Mouse (Mus musculus): ENCODE data around the gene Pum1. TPM values are rescaled to one million over a fixed set of nuclear protein-coding genes. Genes with fewer than 3 reads are reported as not detected.
"Not testable (repeated sequence)": the region's sequence is repeated elsewhere in the genome, so short reads cannot be mapped to it uniquely, and the experiment has no call there.

The Pum1 gene
- polyA plus RNA-seq, 1 experiment from 2014 or later = 120 TPM

DNA sequence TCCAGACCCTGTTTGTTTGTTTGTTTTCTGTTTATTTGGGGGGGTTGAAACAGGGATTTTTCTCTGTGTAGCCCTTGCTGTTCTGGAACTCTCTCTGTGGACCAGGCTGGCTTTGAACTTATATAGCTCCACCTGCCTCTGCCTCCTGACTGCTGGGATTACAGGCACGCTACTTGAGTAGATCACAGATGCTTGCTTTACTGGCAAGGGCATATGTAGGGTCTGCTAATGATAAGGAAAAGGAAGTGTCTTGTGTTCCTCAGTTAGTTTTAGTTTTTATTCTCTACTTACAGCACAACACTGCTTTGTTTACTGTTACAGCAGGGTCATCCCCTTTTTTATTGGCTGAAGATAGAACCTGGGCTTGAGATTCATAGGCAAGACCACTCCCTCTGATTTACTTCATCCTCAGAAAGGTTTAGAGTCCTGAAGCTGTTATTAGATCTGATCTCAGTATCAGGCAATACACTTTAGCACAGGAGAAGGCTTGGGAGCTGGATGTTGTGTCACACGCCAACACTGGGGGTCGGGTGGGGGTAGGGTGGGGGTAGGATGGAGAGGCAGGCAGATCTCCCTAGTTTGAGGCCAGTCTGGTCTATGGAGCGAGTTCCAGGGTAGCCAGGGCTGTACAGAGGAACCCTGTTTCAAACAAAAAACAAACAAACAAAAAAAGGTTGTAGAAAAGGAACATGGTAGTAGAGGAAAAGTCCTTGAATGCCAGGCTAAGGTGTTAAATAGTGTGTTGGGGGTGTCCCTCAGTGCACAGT, 8.1 kb downstream of the Pum1 start:
- no peak overlapping the region for H3K4me2 ChIP-seq (replicated peaks)
- no peak overlapping the region for H3K4me3 ChIP-seq (replicated peaks)
- no peaks in the 10 kb centered on the region for H3K27me3 ChIP-seq
- 98% methylated on average over 4 of the region's 4 CpGs for WGBS
- H3K27ac ChIP-seq = no peak overlapping the region
- peaks cover 64% of the 10 kb centered on the region for H3K36me3 ChIP-seq
- ATAC-seq = no peak
- H3K9ac ChIP-seq (replicated peaks) = no peak overlapping the region
- H3K9me3 ChIP-seq = no peaks in the 10 kb centered on the region
- H3K4me1 ChIP-seq (replicated peaks) = peaks cover 45% of the 10 kb centered on the region

DNA sequence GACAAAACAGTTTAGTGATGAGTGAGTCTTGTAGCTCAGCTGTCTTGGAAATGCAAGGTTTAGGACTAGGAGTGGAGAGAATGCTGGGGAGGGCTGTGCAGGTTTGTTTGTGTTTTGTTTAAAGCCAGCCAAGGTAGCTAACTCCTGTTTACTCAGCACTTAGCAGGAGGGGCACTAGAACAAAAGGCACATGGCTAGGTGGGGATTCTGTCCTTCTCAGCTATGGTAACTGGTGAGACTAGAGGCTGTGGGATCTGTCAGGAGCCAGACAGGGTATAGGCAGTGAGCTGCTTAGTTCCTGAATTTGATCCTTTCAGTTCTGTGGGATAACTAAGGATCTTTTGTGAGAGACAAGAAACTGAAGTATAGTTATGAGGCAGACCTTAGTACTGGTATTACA, 9.0 kb downstream of the Pum1 start:
- Histone ChIP-seq H3K27ac (no peak overlapping the region), H3K4me2 (replicated peaks) (no peak overlapping the region), H3K36me3 (peaks cover 64% of the 10 kb centered on the region), H3K9ac (replicated peaks) (no peak overlapping the region), H3K4me3 (replicated peaks) (no peak overlapping the region), H3K9me3 (no peaks in the 10 kb centered on the region), H3K27me3 (no peaks in the 10 kb centered on the region), H3K4me1 (replicated peaks) (peaks cover 39% of the 10 kb centered on the region)
- no peak for ATAC-seq

DNA sequence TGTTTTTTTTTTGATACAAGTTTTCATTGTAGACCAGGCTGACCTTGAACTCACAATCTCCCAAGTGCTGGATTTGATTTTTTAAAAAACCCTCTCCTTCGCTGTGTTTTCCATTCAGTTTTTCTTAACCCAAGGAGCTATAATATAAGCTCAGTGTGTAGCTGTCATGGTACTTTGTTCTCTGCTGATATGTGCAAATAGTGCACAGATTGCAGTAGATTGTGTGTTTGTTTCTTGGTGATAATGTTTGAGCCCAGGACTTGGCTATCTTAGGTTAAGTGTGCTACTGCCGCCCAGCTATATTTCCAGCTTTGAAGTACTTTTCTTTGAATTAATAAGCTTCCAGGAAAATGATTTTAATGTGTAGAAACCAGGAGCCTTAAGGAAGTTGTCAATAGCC, 13.6 kb downstream of the Pum1 start:
- Histone ChIP-seq H3K27me3 (no peaks in the 10 kb centered on the region), H3K27ac (no peak overlapping the region), H3K4me3 (replicated peaks) (no peak overlapping the region), H3K4me1 (replicated peaks) (peaks cover 8% of the 10 kb centered on the region), H3K36me3 (peaks cover 70% of the 10 kb centered on the region), H3K9me3 (no peaks in the 10 kb centered on the region), H3K9ac (replicated peaks) (no peak overlapping the region), H3K4me2 (replicated peaks) (no peak overlapping the region)
- no peak for ATAC-seq
- 89% methylated on average over 2 of the region's 2 CpGs for WGBS

DNA sequence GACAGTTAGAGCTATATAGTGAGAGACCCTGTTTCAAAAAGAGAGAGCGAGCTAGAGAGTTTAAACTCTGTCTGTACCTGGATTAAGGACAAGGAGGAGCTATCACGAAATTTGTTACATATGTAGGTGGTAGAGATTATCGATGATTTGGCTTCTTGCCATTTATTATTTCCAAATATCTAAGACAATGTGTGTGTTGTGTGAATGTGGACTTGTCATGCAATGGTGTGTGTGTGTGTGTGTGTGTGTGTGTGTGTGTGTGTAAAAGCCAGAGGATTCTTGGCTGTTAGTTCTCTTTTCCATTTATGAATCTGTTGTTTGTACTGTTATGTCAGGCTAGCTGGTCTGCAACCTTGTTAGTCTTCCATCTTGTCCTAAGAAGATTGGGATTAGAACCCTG, 15.0 kb downstream of the Pum1 start:
- 95% methylated on average over 3 of the region's 3 CpGs for WGBS
- ATAC-seq = no peak
- Histone ChIP-seq H3K4me2 (replicated peaks) (no peak overlapping the region), H3K4me3 (replicated peaks) (no peak overlapping the region), H3K9me3 (no peaks in the 10 kb centered on the region), H3K36me3 (peaks cover 61% of the 10 kb centered on the region), H3K27me3 (no peaks in the 10 kb centered on the region), H3K9ac (replicated peaks) (no peak overlapping the region), H3K4me1 (replicated peaks) (peaks cover 3% of the 10 kb centered on the region; the same call in 1 of the 2 replicates), H3K27ac (no peak overlapping the region)

DNA sequence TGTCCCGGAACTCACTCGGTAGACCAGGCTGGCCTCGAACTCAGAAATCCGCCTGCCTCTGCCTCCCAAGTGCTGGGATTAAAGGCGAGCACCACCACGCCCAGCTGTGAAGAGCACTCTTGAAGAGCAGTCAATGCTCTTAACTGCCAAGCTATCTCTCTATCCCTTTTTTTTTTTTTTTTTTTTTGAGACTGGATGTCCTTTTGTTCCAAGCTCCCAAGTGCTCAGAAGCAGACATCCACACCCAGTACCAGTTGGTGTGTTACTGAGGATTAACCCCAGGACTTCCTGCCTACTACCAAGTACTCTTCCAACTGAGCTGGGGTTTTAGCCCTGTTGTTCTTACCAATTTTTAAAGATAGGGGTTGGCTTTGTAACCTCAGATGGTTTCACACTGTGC, 17.6 kb downstream of the Pum1 start:
- peaks cover 45% of the 10 kb centered on the region for H3K36me3 ChIP-seq
- H3K4me1 ChIP-seq (replicated peaks) = no peaks in the 10 kb centered on the region
- no peak overlapping the region for H3K9ac ChIP-seq (replicated peaks)
- no peak for ATAC-seq
- no peak overlapping the region for H3K4me2 ChIP-seq (replicated peaks)
- H3K27me3 ChIP-seq = no peaks in the 10 kb centered on the region
- no peak overlapping the region for H3K27ac ChIP-seq
- whole genome bisulfite sequencing = 97% methylated on average over 6 of the region's 6 CpGs
- no peak overlapping the region for H3K4me3 ChIP-seq (replicated peaks)
- H3K9me3 ChIP-seq = no peaks in the 10 kb centered on the region

DNA sequence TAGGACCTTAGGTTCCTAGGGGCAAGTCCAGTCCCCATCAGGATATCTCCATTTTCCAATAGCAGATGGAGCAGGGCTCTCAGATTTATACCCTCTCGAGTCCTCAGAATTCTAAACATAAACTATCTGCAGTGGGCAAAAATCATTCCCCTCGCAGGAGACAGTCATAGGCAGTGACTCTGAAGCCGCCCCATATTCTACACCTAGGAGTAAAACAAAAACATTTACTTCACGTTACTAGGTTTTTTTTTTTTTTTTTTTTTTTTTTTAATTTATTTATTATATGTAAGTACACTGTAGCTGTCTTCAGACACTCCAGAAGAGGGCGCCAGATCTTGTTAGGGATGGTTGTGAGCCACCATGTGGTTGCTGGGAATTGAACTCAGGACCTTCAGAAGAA, 19.9 kb downstream of the Pum1 start:
- WGBS = 95% methylated on average over 4 of the region's 5 CpGs
- H3K36me3 ChIP-seq = peaks cover 35% of the 10 kb centered on the region
- not testable (repeated sequence) for H3K4me2 ChIP-seq (replicated peaks); H3K9ac ChIP-seq (replicated peaks); H3K27me3 ChIP-seq; ATAC-seq; H3K9me3 ChIP-seq; H3K27ac ChIP-seq; H3K4me1 ChIP-seq (replicated peaks); H3K4me3 ChIP-seq (replicated peaks)

DNA sequence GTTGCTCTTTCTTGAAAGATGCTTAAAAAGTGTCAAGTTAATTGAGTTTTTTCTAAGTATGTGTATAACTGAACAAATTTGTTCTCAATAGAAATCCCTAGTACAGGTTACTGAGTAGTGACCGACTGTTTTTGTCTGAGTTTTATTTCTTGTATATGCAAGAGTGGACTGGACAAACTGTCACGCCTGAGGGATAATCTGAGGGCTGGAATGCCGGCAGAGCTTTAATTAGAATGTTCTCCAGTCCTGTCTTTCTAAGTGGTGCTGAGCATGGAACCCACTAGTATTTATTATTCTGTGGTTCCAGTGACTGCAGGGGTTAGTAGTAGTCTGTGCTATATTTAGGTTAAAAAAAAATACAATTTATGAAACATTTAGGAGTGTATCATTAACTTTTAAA, 30.8 kb downstream of the Pum1 start:
- Histone ChIP-seq H3K9me3 (no peaks in the 10 kb centered on the region), H3K27ac (no peak overlapping the region), H3K36me3 (peaks cover 12% of the 10 kb centered on the region), H3K4me2 (replicated peaks) (no peak overlapping the region), H3K9ac (replicated peaks) (no peak overlapping the region), H3K4me1 (replicated peaks) (0 out of 2 replicates have a peak, but pooled peaks cover 6% of the 10 kb centered on the region), H3K27me3 (no peaks in the 10 kb centered on the region), H3K4me3 (replicated peaks) (no peak overlapping the region)
- 73% methylated on average over 3 of the region's 3 CpGs for WGBS
- ATAC-seq = no peak

DNA sequence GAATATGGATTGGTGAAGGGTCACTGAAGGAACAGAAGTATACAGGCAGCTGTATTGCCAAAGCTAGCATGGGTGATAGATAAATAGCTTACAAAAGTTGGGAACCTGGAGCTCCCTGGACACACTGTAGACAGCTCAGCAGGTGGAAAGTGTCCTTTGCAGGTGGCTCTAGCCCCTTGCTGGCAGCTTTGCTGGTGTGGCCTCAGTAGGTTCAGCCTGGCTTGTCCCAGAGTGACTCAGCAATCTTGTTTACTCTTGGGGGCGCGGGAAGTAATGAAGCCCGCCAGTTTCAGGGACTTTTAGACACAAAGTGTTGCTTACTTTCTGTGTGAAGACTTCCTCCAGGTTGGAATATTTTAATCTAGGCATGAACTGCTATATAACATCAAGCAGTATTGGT, 31.9 kb downstream of the Pum1 start:
- ATAC-seq = no peak
- Histone ChIP-seq H3K9ac (replicated peaks) (no peak overlapping the region), H3K27me3 (no peaks in the 10 kb centered on the region), H3K4me1 (replicated peaks) (peaks cover 6% of the 10 kb centered on the region; the same call in 1 of the 2 replicates), H3K9me3 (no peaks in the 10 kb centered on the region), H3K4me3 (replicated peaks) (no peak overlapping the region), H3K36me3 (peaks cover 12% of the 10 kb centered on the region), H3K4me2 (replicated peaks) (no peak overlapping the region), H3K27ac (no peak overlapping the region)
- WGBS = 90% methylated on average over 3 of the region's 3 CpGs

DNA sequence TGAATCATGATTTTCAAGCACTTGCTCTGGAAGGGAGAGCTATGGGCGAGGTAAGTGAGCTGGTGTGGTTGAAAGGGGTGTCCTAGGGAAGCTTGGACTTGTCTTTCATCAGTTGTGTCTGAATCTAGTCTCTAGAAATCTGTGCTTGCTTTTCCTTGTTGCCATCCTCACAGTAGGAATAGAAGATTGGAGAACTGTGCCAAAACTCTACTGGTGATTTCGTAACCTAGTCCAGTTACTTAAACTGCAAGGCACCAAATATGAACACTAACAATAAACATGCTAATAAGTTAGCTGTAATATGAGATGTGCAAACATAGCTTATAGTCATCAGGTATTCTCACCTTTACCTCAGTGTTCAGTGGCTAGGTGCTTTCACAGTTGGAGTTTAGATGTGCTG, 37.9 kb downstream of the Pum1 start:
- Histone ChIP-seq H3K9ac (replicated peaks) (no peak overlapping the region), H3K4me2 (replicated peaks) (no peak overlapping the region), H3K27me3 (no peaks in the 10 kb centered on the region), H3K27ac (no peak overlapping the region), H3K36me3 (peaks cover 31% of the 10 kb centered on the region), H3K9me3 (no peaks in the 10 kb centered on the region), H3K4me1 (replicated peaks) (no peaks in the 10 kb centered on the region; the same call in 1 of the 2 replicates), H3K4me3 (replicated peaks) (no peak overlapping the region)
- WGBS = 97% methylated on average over 2 of the region's 2 CpGs
- ATAC-seq = no peak

DNA sequence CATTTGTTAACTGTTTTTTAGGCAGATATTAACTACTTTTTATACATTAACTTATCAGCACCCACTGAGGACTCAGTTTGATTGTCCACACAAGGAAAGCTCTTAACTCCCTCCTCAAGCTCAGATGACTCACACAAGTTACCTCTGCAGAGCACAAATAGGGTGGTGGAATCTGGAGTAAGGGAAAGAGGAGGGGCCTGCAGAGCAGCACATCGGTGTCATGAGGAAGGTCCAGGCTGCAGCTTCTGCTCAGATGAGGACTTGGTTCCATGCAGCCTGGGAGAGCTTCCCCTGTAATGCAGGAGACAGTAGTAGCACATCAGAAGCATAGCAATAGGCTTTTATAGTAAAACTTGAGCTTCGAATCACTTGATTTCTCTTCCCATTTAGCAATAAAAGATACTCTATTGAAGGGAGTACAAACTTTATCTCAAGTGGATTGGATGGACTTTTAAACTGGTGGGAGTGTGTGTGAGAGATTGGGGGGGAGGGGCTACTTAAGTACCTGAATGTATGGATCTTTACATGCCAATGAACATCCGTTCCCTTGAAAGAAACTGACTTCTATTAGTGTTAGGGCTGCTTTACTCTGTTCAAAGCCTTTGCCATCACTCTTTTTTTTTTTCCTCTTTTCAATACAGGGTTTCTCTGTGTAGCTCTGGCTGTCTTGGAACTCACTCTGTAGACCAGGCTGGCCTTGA, 39.9 kb downstream of the Pum1 start:
- H3K4me1 ChIP-seq (replicated peaks) = peaks cover 10% of the 10 kb centered on the region
- H3K9me3 ChIP-seq = no peaks in the 10 kb centered on the region
- H3K9ac ChIP-seq (replicated peaks) = no peak overlapping the region
- H3K4me2 ChIP-seq (replicated peaks) = no peak overlapping the region
- H3K27me3 ChIP-seq = no peaks in the 10 kb centered on the region
- WGBS = 94% methylated on average over 3 of the region's 3 CpGs
- H3K36me3 ChIP-seq = peaks cover 35% of the 10 kb centered on the region
- ATAC-seq = no peak
- no peak overlapping the region for H3K4me3 ChIP-seq (replicated peaks)
- H3K27ac ChIP-seq = no peak overlapping the region

DNA sequence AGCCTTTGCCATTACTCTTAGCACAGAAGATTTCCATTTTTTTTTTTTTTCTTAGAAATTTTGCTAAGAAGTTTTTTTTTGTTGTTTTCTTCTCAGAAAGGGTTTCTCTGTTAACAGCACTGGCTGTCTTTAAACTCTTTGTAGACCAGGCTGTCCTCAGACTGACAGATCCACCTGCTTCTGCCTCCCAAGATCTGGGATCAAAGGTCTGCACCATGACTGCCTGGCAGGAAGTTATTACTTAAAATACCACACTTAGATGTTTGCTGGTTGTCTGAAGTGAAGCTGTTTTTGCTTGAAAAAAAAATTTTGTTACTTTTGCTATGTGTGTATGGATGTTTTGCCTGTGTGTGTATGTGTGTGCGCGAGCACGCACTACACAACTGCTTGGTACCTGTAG, 40.5 kb downstream of the Pum1 start:
- Histone ChIP-seq H3K4me1 (replicated peaks) (peaks cover 15% of the 10 kb centered on the region), H3K9me3 (no peaks in the 10 kb centered on the region), H3K4me2 (replicated peaks) (no peak overlapping the region), H3K36me3 (peaks cover 35% of the 10 kb centered on the region), H3K27me3 (no peaks in the 10 kb centered on the region), H3K27ac (no peak overlapping the region), H3K4me3 (replicated peaks) (no peak overlapping the region), H3K9ac (replicated peaks) (no peak overlapping the region)
- no peak for ATAC-seq
- 100% methylated on average over 3 of the region's 3 CpGs for WGBS

DNA sequence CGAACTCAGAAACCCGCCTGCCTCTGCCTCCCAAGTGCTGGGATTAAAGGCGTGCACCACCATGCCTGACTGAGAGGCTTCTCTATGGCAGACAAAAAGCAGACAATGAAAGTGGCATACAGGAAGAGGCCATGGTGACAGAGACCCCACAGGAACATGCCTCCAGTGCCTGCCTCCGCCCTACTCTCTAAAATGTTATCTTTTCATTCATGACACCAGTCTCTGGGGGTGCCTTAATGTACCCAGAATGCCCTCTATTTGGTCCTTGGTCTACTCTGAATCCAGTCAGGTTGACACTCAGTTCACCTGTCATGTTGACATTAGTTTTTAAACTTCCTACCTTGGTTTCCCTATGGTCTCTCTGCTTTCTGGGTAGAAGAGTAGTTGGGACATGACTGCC, 41.5 kb downstream of the Pum1 start:
- Histone ChIP-seq H3K27me3 (no peaks in the 10 kb centered on the region), H3K4me2 (replicated peaks) (no peak overlapping the region), H3K4me3 (replicated peaks) (no peak overlapping the region), H3K9ac (replicated peaks) (no peak overlapping the region), H3K27ac (no peak overlapping the region), H3K36me3 (peaks cover 35% of the 10 kb centered on the region), H3K9me3 (no peaks in the 10 kb centered on the region), H3K4me1 (replicated peaks) (peaks cover 24% of the 10 kb centered on the region)
- 90% methylated on average over 4 of the region's 4 CpGs for WGBS
- ATAC-seq = no peak

All from midbrain, embryonic 13.5 days (tissue).